Mouse (Mus musculus) kidney, adult 2 months (tissue): ENCODE measurements around the gene Tbxa2r.

Source experiments
- CTCF ChIP-seq: fragments of 200-500 bp; conservative IDR thresholded peaks from 2 replicates; pipeline ENCODE4 v1.5.1; 2011; ENCODE audit warnings: low read depth, mild to moderate bottlenecking, control low read depth, low read length, moderate library complexity, mixed read lengths; ENCODE audit not compliant: insufficient read depth, insufficient read length
- POLR2A ChIP-seq: fragments of 200-500 bp; IDR thresholded peaks from one replicate; pipeline ENCODE4 v1.6.1; 2011; ENCODE audit warnings: low read depth, low read length, control low read depth

DNA sequence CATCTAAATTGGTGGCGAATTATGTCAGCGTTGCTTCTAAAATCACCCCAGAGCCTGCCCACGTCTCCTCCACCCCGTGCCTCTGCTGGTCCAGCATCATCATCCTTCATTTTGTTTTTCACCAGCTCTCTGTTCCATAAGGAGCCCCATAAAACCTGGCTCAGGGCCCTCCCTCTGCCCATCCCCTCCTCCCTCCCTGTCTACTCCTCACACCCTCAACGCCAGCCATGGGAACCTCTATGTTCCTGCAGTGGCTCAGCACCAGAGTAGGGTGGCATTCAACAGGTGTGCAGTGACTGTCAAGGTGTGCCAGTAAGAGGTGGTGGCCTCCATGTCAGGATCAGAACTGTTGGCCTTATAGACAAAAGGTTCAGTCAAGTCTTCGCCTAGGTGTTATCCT is 33.3 kb upstream of the Tbxa2r start:
- TF ChIP-seq POLR2A (no peak), CTCF (no peak)
